Comparison of ENCODE assay signal across 10 mouse cellular contexts in the genomic region with DNA sequence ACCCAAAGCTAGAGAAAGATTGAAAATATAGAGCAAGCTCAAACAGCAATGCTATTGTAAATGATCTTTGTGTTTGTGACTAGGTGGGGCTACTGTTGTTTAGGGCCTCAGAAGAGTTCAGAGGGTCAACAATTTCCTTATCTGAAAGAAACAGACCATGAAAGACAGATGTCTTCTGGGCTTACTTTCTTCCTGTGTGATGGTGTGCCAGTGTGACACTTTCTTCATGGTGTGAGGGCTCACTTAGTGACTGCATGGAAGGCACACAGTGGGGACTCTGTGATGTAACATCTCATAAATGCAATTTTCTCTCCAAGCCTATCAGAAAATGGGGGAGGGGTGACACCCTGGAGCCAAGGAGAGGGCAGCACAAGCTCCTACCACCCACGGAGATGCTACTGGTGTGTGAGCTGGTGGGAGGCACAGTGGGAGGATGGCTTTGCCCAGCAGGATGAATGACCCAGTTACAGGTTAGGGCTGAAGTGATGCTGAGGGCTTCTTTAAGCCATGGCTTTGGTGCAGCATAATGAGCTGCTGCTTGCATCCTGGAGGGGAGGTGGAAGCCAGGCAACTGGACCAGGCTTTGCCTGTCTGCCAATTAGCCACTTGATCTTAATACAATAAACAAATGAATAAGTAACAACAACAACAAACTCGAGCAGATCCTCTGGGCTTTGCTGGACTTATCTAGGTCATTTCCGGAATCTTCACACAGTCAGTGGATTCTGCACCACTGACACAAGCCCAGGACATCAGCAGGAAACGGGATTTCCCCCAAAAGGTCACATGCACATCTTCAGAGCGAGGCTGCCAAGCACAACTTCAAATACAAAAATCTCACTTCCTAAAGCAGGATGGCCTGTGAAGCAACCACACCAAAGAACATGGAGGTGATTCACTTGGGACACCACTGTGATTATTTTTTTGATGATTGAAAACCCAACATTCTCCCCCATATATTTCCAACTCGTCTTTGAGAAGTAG. TPM values are rescaled to one million over a fixed set of nuclear protein-coding genes. Genes with fewer than 3 reads are reported as not detected.
A peak's percentile ranks its signal among the peaks of the same experiment; 100 is the strongest.
DNase-seq lines count a peak whose midpoint lies in the region; ATAC-seq and TF ChIP-seq lines count a peak whose summit lies in the region.
"Had no signal": no experiment of that assay in that cellular context is flagged by ENCODE, and none has a peak within 500 bp of the region (broad histone marks: within the 10 kb centered on the region; RNA-seq: fewer than 3 reads in every experiment).

No protein-coding gene starts in this region.

- ATAC-seq in lung, embryonic 15.5 days (ENCODE audit: borderline replicate concordance, extremely low read depth, low FRiP score, low TSS enrichment) = no peak
- no peak for ATAC-seq in limb, embryonic 11.5 days (ENCODE audit: insufficient number of reproducible peaks, low FRiP score, low TSS enrichment, low read depth)

- 0 out of 2 replicates have a peak overlapping the region, but pooled peaks have one; percentile 20 for H3K27ac ChIP-seq in lung, embryonic 15.5 days
- H3K27ac ChIP-seq in bone marrow macrophage, adult 2 months (ENCODE audit: insufficient read depth, low read depth, low read length) = peak overlapping the region; percentile 94
- H3K27ac ChIP-seq in limb, embryonic 11.5 days (replicated peaks; ENCODE audit: low read depth, low read length) = 0 out of 2 replicates have a peak overlapping the region, but pooled peaks have one; percentile 21
- peak overlapping the region; percentile 49 for H3K27ac ChIP-seq in small intestine, adult 2 months (ENCODE audit: insufficient read depth, low read depth, low read length)

- no peaks in the 10 kb centered on the region for H3K9me3 ChIP-seq in lung, embryonic 15.5 days
- no peaks in the 10 kb centered on the region for H3K9me3 ChIP-seq in limb, embryonic 11.5 days (ENCODE audit: control insufficient read depth, low read length)

- no peak overlapping the region for H3K9ac ChIP-seq in lung, embryonic 15.5 days
- no peak overlapping the region for H3K9ac ChIP-seq in limb, embryonic 11.5 days (ENCODE audit: low read length)

- no peak overlapping the region for H3K4me3 ChIP-seq in lung, embryonic 15.5 days
- no peak overlapping the region for H3K4me3 ChIP-seq in lung, adult 2 months (replicated peaks; ENCODE audit: extremely low read depth, low read depth, low read length)
- H3K4me3 ChIP-seq in bone marrow macrophage, adult 2 months (ENCODE audit: insufficient read depth, low read length) = no peak overlapping the region
- no peak overlapping the region for H3K4me3 ChIP-seq in limb, embryonic 11.5 days (ENCODE audit: low read depth, low read length)
- H3K4me3 ChIP-seq in small intestine, adult 2 months (ENCODE audit: low read depth, low read length) = no peak overlapping the region

- peaks cover 15% of the 10 kb centered on the region; the same call in 1 of the 2 replicates for H3K4me1 ChIP-seq in lung, embryonic 15.5 days
- peaks cover 5% of the 10 kb centered on the region; the same call in 1 of the 2 replicates for H3K4me1 ChIP-seq in lung, adult 2 months (ENCODE audit: control insufficient read depth, insufficient read depth, low read length)
- peaks cover 36% of the 10 kb centered on the region for H3K4me1 ChIP-seq in bone marrow macrophage, adult 2 months (ENCODE audit: control insufficient read depth, insufficient read depth, low read length)
- H3K4me1 ChIP-seq in limb, embryonic 11.5 days (ENCODE audit: control insufficient read depth, insufficient read depth, low read length) = no peaks in the 10 kb centered on the region
- H3K4me1 ChIP-seq in small intestine, adult 2 months (ENCODE audit: control insufficient read depth, insufficient read depth, insufficient read length, low read length) = peaks cover 40% of the 10 kb centered on the region

- TF ChIP-seq POLR2A in lung, adult 2 months (IDR thresholded peaks at IDR 0.05; ENCODE audit: borderline replicate concordance, extremely low read depth, low read depth, low read length) = no peak
- no peak for TF ChIP-seq POLR2A in bone marrow macrophage, adult 2 months (IDR thresholded peaks at IDR 0.05; ENCODE audit: borderline replicate concordance, low read depth, low read length)
- TF ChIP-seq POLR2A in small intestine, adult 2 months (IDR thresholded peaks at IDR 0.05; ENCODE audit: low read depth, low read length) = no peak

- H3K27me3 ChIP-seq in lung, embryonic 15.5 days = no peaks in the 10 kb centered on the region
- no peaks in the 10 kb centered on the region for H3K27me3 ChIP-seq in limb, embryonic 11.5 days (ENCODE audit: control insufficient read depth, insufficient read depth, low read length)
- H3K27me3 ChIP-seq in small intestine, adult 2 months (ENCODE audit: control insufficient read depth, insufficient read depth, low read length) = no peaks in the 10 kb centered on the region

- no peaks in the 10 kb centered on the region for H3K36me3 ChIP-seq in lung, embryonic 15.5 days
- H3K36me3 ChIP-seq in limb, embryonic 11.5 days (ENCODE audit: control insufficient read depth, insufficient read depth, low read length) = no peaks in the 10 kb centered on the region
- H3K36me3 ChIP-seq in small intestine, adult 2 months (ENCODE audit: control insufficient read depth, insufficient read depth, low read length) = no peaks in the 10 kb centered on the region

- intact Hi-C loops in left cerebral cortex, postnatal 14 days (cut with DNase I) = loop anchor here (5.0 kb wide), 1 partner anchor 49 kb away; the partner anchor contains the start of gene Ralgps2

- H3K4me2 ChIP-seq in lung, embryonic 15.5 days = no peak overlapping the region
- H3K4me2 ChIP-seq in limb, embryonic 11.5 days (ENCODE audit: low read depth, severe bottlenecking) = no peak overlapping the region

- no peak for DNase-seq in lung, adult 2 months
- DNase-seq in limb, embryonic 11.5 days (ENCODE audit: low spot score) = no peak
- no peak for DNase-seq in gastrocnemius, adult 18-20 months (ENCODE audit: low spot score)
- no peak for DNase-seq in frontal cortex, adult 2 months (ENCODE audit: extremely low spot score in 1 of 2, low spot score in 1 of 2)
- DNase-seq in left cerebral cortex, postnatal 14 days (ENCODE audit: low spot score in 2 of 2) = no peak
- DNase-seq: lung, adult 18-20 months; right cerebral cortex, postnatal 4 days had no signal

- no peak for TF ChIP-seq CTCF in lung, adult 2 months (IDR thresholded peaks at IDR 0.05; ENCODE audit: insufficient read depth, low read length)
- TF ChIP-seq CTCF in bone marrow macrophage, adult 2 months (IDR thresholded peaks at IDR 0.05; ENCODE audit: low read depth, low read length) = no peak
- no peak for TF ChIP-seq CTCF in small intestine, adult 2 months (IDR thresholded peaks at IDR 0.05; ENCODE audit: extremely low read depth, insufficient read length, insufficient replicate concordance, low read depth, low read length)

- whole genome bisulfite sequencing in lung, embryonic 15.5 days = 31% methylated on average over 6 of the region's 6 CpGs
- WGBS in lung, adult 2 months = 23% methylated on average over 6 of the region's 6 CpGs
- WGBS in limb, embryonic 11.5 days = 39% methylated on average over 6 of the region's 6 CpGs
- 59% methylated on average over 6 of the region's 6 CpGs for WGBS in small intestine, adult 2 months

RNA-seq across cellular contexts. Expression of gene Ralgps2, which starts 46.5 kb away (rescaled TPM):
- polyA plus RNA-seq in lung, embryonic 15.5 days (2015; fragmentation: Nextera tagmentation; extraction: Ambion mirVana) = 70.1 and 83.0 TPM in 2 replicates
- polyA plus RNA-seq in lung, adult 2 months (2012; rRNA removed) = 6.3 and 7.0 TPM in 2 replicates
- 10.3 and 13.0 TPM in 2 replicates for polyA plus RNA-seq in bone marrow macrophage, adult 2 months (2012; ENCODE audit: insufficient read depth, insufficient read length, missing spikeins)
- 78.9 and 87.0 TPM in 2 replicates for polyA plus RNA-seq in limb, embryonic 11.5 days (2014; fragmentation: Nextera tagmentation; extraction: Ambion mirVana)
- polyA plus RNA-seq in small intestine, adult 2 months (2012; rRNA removed) = 6.5 and 21.6 TPM in 2 replicates
- total RNA-seq in gastrocnemius, adult 18-20 months (2021) = 1 to 10 TPM in 1 of 2 experiments, under 1 TPM in 1; 0.57 to 2.0 TPM
- 32.5 and 35.4 TPM in 2 replicates for polyA plus RNA-seq in frontal cortex, adult 2 months (2012; rRNA removed)
- total RNA-seq in left cerebral cortex, postnatal 14 days (2021) = 10 to 100 TPM; 43.3 to 54.7 TPM

Comparison
In these comparisons a context has a peak if more than half of its experiments do, and no peak if none do; other contexts are left out.
1. H3K27ac ChIP-seq: peak in every context shown above with its lines; median percentile 94 in bone marrow macrophage, adult 2 months; 49 in small intestine, adult 2 months; 21 in limb, embryonic 11.5 days; 20 in lung, embryonic 15.5 days.